Mouse (Mus musculus) CD4-positive, CD25-positive, alpha-beta regulatory T cell, adult 2 months (primary cell): Measurements from ENCODE around the gene Fbxo48.
A peak's percentile ranks its signal among the peaks of the same experiment; 100 is the strongest.

Experiments
- DNase-seq: peaks from one replicate; pipeline ENCODE4 v3.0.0-alpha.2; 2012; ENCODE audit warnings: low read depth, low spot score

Fbxo48 gene

DNA sequence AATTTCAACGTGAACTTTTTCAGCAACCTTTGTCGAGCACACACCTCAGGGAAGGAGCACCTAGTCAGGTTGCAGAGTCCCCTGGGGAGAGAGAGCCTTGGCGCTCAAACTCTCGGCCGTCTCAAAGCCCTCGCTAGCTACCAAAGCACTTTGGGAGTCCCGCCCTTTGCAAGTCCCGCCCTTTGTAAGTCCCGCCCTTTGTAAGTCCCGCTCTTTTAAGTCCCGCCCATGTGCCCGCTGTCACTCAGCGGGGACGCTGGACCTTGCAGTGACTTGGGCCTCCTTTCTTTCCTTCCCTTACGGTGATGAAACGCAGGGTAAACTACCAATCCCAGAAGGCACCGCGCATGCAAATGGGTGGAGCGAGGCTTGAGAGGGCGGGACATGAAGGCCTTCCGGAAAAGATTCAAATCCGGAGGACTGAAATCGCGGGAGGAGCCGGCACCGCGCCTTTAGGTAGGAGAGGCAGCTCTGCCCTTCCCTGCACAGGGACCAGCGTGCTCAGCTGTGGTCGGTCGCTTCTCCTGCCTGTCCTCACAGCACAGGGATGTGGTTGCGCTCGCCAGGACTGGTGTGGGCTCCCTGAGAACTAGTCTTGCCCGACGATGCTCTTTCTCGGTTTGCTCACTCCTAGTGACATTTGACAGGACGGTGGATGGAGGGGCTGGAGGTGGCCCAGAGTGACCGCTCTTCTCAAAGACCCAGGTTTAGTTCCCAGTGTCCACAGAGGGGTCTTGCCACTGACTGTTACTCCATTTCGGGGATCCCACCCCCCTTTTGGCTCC is at the start of gene Fbxo48:
Gene Fbxo48, plus strand, starts transcription at position 400 of the 785 bp plus-strand sequence.
- peak; percentile 98 for DNase-seq

DNA sequence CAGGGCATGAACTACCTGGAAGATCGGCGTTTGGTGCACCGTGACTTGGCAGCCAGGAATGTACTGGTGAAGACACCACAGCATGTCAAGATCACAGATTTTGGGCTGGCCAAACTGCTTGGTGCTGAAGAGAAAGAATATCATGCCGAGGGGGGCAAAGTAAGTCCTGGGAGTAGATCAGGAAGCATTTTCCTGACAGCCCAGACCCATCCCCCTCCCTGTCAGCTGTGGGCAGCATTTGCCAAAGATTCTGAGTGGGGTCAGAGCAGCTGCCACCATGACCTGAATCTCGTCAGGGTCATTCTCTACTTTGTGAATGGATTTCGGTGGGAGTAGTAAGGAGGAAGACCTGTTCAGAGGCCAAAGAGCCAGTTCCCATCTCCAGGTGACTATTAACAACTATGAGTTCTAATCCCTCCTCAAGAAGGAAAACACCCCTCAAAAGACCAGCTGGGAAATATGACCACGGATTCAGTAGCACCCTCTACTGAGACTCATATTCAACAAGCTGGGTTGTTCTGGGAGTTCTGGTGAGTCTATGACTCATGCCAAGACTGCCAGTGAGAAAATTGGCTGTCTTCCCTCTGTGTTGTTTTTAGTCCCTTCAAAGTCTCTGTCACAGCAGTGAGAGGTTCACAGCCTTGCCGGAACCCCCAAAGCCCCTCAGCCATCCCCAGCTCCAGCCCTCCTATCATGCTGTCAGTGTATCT is 46.7 kb upstream of the Fbxo48 start:
- no peak for DNase-seq

GRCm38 (mm10) chr11:16905012-16905332 is 46.2 kb upstream of the Fbxo48 start:
- DNase-seq: no peak

GRCm38 (mm10) chr11:16906530-16906929 is 44.6 kb upstream of the Fbxo48 start:
- no peak for DNase-seq

GRCm38 (mm10) chr11:16907517-16908129 is 43.6 kb upstream of the Fbxo48 start:
- no peak for DNase-seq

GRCm38 (mm10) chr11:16914756-16915155 is 36.4 kb upstream of the Fbxo48 start:
- DNase-seq: no peak

- DNase-seq: no peak
These were observed 35.3 kb upstream of the Fbxo48 start for GRCm38 (mm10) chr11:16915850-16916249.

GRCm38 (mm10) chr11:16917512-16917911 is 33.7 kb upstream of the Fbxo48 start:
- no peak for DNase-seq

- DNase-seq: no peak
These were observed 19.0 kb upstream of the Fbxo48 start for GRCm38 (mm10) chr11:16932159-16932558.

DNA sequence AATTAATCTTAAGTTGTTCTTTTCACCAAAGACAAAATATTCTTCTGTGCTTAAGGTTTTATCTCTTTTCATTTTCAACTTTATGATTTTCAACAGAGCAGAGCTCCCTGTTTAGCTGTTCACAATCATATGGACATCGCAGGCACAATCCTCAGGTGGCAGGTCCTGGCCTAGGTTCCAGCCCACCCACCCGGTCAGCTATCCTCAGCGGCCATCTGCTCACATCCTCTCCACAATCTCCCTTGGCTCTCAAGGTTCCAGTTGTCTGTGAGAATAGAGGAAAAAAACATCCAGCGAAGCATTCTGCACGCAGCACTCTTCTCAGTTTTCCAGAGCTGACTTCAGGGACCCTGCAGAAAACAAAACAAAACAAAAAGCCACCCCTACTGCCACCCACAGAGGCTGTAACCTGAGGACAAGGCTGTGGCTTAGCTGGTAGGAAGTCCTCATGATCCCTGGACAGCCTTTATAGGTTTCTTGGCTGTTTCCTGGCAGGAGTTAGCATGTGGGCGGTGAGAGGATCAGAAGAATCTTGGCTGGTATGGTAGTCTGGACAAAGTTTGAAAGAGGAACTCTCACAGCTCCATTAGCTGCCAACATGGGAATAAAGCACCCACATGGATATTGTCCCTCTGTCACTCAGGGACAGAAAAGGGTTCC is 15.5 kb upstream of the Fbxo48 start:
- no peak for DNase-seq

DNA sequence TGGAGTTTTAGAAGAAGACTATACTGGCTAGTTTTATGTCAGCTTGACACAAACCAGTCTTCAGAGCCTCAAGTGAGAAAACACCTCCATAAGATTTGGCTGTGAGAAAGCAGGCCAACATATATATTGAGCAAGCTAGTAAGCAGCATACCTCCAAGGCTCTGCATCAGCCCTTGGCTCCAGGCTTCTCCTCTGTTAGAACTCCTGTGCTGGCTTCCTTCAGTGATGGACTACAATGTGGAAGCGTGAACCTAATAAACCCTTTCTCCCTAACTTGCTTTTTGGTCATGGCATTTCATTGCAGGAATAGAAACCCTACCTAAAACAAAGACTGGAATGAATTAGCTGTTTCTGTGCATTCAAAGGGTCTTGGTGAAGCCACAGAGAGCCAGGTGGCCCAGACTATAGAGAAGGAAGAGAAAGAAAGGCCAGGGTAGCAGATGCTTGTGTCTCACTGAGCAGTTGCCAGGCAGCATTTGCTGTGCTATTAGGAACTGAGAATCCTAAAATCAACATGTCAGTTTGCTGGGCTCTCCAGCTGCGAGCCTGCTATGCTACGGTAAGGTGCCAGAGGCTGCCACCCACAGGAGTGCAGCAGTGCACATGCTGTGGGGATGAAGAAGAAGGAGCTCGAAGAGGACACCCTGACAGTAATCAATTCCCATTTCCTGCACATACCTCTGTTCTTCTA is 9.9 kb upstream of the Fbxo48 start:
- DNase-seq: no peak

- DNase-seq: no peak
These were observed 9.2 kb upstream of the Fbxo48 start for GRCm38 (mm10) chr11:16941973-16942452.

DNA sequence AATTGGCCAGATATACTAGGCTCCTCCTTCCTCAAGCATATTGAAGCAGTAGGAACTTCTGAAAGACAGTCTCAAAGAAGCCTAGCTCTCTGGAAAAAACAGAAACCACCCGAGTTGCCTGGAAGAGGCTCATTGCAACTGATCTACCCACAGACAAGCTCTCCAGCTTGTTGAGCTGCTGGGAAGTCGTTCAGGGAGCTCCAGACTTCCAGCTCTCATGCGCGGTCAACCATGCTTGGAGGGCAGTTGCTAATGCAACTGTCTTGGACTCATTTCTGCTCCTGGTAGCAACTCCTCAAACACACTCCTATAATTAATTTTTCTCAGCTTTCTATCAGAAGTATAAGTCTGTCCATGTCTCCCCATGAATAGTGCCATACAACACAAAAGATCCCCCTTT is 8.2 kb upstream of the Fbxo48 start:
- DNase-seq: no peak

DNA sequence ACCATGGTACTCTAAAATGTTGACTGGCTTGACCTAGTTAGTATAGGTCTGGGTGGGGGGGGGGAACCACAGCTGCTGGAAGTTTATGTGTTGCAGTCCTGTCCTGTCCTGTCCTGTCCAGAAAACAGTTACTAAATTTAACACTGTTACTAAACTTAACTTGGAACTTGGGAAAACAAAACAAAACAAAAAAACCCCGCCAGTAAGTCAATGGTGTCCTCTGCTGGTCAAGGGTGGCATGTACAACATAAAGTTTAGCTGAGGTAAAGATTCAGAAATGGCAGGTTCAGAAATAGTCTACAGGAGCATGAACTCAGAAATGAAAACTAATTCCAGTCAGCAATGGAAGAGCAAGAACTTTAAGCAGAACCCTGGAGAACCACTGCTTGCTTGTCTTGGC is 2.4 kb upstream of the Fbxo48 start:
- DNase-seq: peak; percentile 52

DNA sequence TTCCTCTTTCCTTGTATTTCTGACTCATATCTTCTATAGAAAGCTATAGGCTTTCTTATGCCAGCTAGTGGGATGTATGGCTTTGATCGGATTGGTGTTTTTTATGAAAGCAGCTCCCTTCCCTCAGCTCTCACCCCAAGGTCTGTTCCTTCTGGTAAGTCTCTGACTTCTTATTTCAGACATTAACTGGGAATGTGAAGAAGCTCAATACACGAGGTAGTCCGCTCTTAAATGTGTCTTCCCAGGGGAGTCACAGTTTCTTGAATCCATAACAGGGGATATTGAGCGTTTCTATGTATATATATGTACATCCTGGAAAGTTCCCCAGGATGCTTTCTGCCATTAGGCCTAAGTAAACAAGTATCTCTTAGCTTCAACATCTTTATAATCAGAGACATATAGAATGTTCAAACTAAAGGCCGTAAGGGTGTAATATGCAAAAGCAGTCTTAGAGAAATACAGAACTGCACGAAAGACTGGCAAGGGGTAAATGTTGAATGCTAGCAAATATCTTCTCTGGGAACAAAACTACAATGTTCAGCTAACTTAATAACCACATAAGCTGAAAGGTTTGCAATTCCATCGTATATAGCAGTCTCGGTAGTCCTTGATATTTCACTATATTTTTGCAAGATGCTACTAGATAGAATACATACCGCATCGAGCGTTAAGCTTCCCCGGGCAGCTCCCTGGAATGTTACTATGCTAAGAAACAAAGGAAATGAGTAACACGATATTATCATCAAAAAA is 774 bp upstream of the Fbxo48 start:
- no peak for DNase-seq

DNA sequence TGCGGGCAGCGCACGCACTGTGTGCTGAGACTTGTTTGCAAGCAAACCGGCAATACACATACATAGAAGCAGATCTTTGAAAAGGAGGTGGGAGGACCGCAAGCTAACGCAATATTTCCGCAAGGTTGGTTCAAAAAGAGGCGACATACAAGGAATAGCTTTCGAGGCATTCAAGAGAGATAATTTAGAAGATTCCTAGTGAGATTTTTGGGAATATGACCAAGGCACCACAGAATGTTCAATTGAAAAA is 511 bp downstream of the Fbxo48 start:
- no peak for DNase-seq

- peak; percentile 44 for DNase-seq
These were observed 5.1 kb downstream of the Fbxo48 start for GRCm38 (mm10) chr11:16956115-16956862.

DNA sequence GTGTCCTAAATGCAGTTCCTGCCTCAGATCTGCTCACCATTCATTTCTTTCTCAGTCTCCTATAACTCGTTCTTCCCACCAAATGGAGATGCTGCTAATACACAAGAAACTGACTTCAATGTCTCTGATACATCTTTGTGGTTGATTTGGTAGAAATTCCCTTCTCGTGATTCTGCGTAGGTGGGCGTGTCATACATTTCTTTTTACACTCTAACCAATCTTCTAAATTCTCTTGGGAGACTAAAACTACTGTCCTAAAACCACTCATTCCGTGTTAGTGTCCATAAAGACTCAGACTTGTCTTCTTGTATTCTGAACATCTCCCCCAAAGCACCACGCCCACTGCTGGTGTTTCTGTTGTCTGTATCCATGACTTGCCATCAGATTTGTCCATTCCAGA is 5.9 kb downstream of the Fbxo48 start:
- DNase-seq: peak; percentile 41

DNA sequence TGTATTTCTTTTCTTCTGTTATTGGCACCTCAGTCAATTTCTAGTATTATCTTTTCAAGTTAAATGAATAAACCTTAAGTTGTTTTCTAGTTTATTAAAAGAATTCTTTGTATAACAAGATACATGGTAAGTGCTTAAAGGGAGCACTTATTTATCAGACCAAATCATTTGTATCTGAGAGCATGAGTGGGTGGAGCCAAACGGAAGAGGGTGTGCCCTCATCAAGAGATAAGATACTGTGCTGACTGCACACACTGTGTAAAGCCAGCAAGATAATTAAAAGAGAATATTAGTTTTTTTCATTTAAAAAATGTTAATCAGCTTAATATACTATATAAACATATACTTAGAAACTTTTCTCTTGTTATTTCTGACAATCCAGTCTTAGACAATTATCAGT is 7.3 kb downstream of the Fbxo48 start:
- peak; percentile 48 for DNase-seq

DNA sequence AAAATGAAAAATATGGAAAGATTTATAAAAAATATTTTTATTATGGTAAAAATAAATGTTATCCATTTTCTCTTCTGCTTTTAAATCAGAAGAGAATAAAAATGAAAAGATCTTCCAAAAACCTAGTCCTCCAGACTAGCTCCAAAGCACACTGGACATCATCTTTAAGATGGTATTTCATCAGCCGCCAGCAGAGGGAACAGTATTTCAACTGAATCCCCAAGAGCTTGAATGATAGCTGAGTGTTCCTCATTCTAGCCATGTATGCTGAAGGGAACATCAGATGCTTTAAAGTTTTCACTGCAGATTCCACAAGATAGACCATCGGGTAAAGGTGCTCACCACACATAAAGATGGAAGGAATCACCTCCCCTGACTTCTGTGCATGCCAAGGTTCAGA is 16.6 kb downstream of the Fbxo48 start:
- DNase-seq: peak; percentile 29
